Mouse (Mus musculus) MEL (cell line): ENCODE results near the gene Tpt1. TPM values are rescaled to one million over a fixed set of nuclear protein-coding genes. Genes with fewer than 3 reads are reported as not detected.

ENCODE experiments used
- DNase-seq: peaks from one replicate; pipeline ENCODE4 v3.0.0; 2011; ENCODE audit warnings: low read depth, low spot score
- H3K27ac ChIP-seq: 2 replicates; pipeline ENCODE4 v1.5.1; 2012; ENCODE audit warnings: low read depth, mild to moderate bottlenecking, control low read depth, low read length, moderate library complexity; ENCODE audit not compliant: control insufficient read depth
- H3K27me3 ChIP-seq, 2 experiments: fragments of 150-350 bp in 1 of 2; sonication (generic) in 1 of 2; 2 replicates each; pipeline ENCODE4 v1.6.1; 2012; ENCODE audit warnings: low read length in 2 of 2, mild to moderate bottlenecking in 2 of 2, improper control_type of control experiment in 1 of 2, moderate library complexity in 1 of 2; ENCODE audit not compliant: insufficient read depth in 2 of 2, control insufficient read depth in 1 of 2
- H3K36me3 ChIP-seq, 2 experiments: 2 replicates each; pipeline ENCODE4 v1.6.1; 2012 to 2014; ENCODE audit warnings: low read length in 2 of 2, improper control_type of control experiment in 1 of 2, inconsistent platforms in 1 of 2, mild to moderate bottlenecking in 1 of 2; ENCODE audit not compliant: insufficient read depth in 2 of 2, control insufficient read depth in 1 of 2
- H3K4me1 ChIP-seq, 2 experiments: fragments of 150-350 bp in 1 of 2; sonication (generic) in 1 of 2; 2 replicates each; pipeline ENCODE4 v1.6.1; 2012; ENCODE audit warnings: low read length in 2 of 2, improper control_type of control experiment in 1 of 2, mild to moderate bottlenecking in 1 of 2; ENCODE audit not compliant: insufficient read depth in 2 of 2, control insufficient read depth in 1 of 2
- H3K4me3 ChIP-seq, 2 experiments: fragments of 150-350 bp in 1 of 2; sonication (generic) in 1 of 2; 2 replicates each; pipeline ENCODE4 v1.5.1; 2012; ENCODE audit warnings: low read depth in 2 of 2, low read length in 2 of 2, mild to moderate bottlenecking in 2 of 2, moderate library complexity in 2 of 2, control low read depth in 1 of 2, improper control_type of control experiment in 1 of 2; ENCODE audit not compliant: control insufficient read depth in 1 of 2, insufficient read depth in 1 of 2
- H3K79me2 ChIP-seq: 2 replicates; pipeline ENCODE4 v1.6.1; 2012; ENCODE audit warnings: mild to moderate bottlenecking, low read length, moderate library complexity; ENCODE audit not compliant: control insufficient read depth, poor library complexity, insufficient read depth
- H3K9ac ChIP-seq: 2 replicates; pipeline ENCODE4 v1.6.1; 2012; ENCODE audit warnings: low read depth, mild to moderate bottlenecking, control low read depth, low read length, moderate library complexity; ENCODE audit not compliant: control insufficient read depth, poor library complexity, severe bottlenecking
- H3K9me3 ChIP-seq: fragments of 150-350 bp; sonication (generic); replicated peaks from 2 replicates; pipeline ENCODE4 v1.6.1; 2012; ENCODE audit warnings: mild to moderate bottlenecking, low read length, improper control_type of control experiment, moderate library complexity; ENCODE audit not compliant: insufficient read depth
- BHLHE40 ChIP-seq: IDR thresholded peaks from 2 replicates; pipeline ENCODE4 v1.6.1; 2012; ENCODE audit warnings: low read depth, mild to moderate bottlenecking, inconsistent platforms, low read length, improper control_type of control experiment, borderline replicate concordance
- CHD1 ChIP-seq: IDR thresholded peaks from 2 replicates; pipeline ENCODE4 v1.6.1; 2012; ENCODE audit warnings: low read depth, mild to moderate bottlenecking, inconsistent platforms, low read length, improper control_type of control experiment
- CHD2 ChIP-seq: IDR thresholded peaks from 2 replicates; pipeline ENCODE4 v1.6.1; 2011; ENCODE audit warnings: low read length, improper control_type of control experiment
- CTCF ChIP-seq, 3 experiments: IDR thresholded peaks in 2 of 3; conservative IDR thresholded peaks in 1 of 3; 2 replicates each; pipeline ENCODE4 v1.5.1; 2011 to 2012; ENCODE audit warnings: low read length in 3 of 3, low read depth in 2 of 3, mild to moderate bottlenecking in 2 of 3, improper control_type of control experiment in 1 of 3, inconsistent platforms in 1 of 3, mixed read lengths in 1 of 3, moderate library complexity in 1 of 3; ENCODE audit not compliant: control insufficient read depth in 1 of 3, insufficient read depth in 1 of 3, poor library complexity in 1 of 3, severe bottlenecking in 1 of 3
- E2F4 ChIP-seq: IDR thresholded peaks from 2 replicates; pipeline ENCODE4 v1.6.1; 2011; ENCODE audit warnings: low read depth, low read length, improper control_type of control experiment, borderline replicate concordance
- ELF1 ChIP-seq: IDR thresholded peaks from 2 replicates; pipeline ENCODE4 v1.6.1; 2014; ENCODE audit warnings: low read depth, mild to moderate bottlenecking, inconsistent platforms, low read length, improper control_type of control experiment, moderate library complexity
- EP300 ChIP-seq, 2 experiments: IDR thresholded peaks; 2 replicates each; pipeline ENCODE4 v1.6.1; 2011; ENCODE audit warnings: improper control_type of control experiment in 2 of 2, low read length in 2 of 2, low read depth in 1 of 2, mild to moderate bottlenecking in 1 of 2
- GABPA ChIP-seq: IDR thresholded peaks from 2 replicates; pipeline ENCODE4 v1.6.1; 2012; ENCODE audit warnings: low read depth, mild to moderate bottlenecking, inconsistent platforms, low read length, improper control_type of control experiment, moderate library complexity
- GATA1 ChIP-seq: IDR thresholded peaks from 2 replicates; pipeline ENCODE4 v1.6.1; 2011; ENCODE audit warnings: low read depth, low read length, improper control_type of control experiment
- HCFC1 ChIP-seq: IDR thresholded peaks from 2 replicates; pipeline ENCODE4 v1.6.1; 2012; ENCODE audit warnings: low read depth, mild to moderate bottlenecking, inconsistent platforms, low read length, improper control_type of control experiment, moderate library complexity
- JUND ChIP-seq: IDR thresholded peaks from 2 replicates; pipeline ENCODE4 v1.6.1; 2011; ENCODE audit warnings: low read depth, mild to moderate bottlenecking, improper control_type of control experiment, low read length
- MAFK ChIP-seq: IDR thresholded peaks from 2 replicates; pipeline ENCODE4 v1.6.1; 2011; ENCODE audit warnings: low read depth, mild to moderate bottlenecking, low read length, improper control_type of control experiment, borderline replicate concordance
- MAX ChIP-seq: IDR thresholded peaks from 2 replicates; pipeline ENCODE4 v1.6.1; 2011; ENCODE audit warnings: low read length, improper control_type of control experiment
- MAZ ChIP-seq: IDR thresholded peaks from 2 replicates; pipeline ENCODE4 v1.6.1; 2012; ENCODE audit warnings: low read depth, mild to moderate bottlenecking, inconsistent platforms, low read length, improper control_type of control experiment
- MEF2A ChIP-seq: IDR thresholded peaks from 2 replicates; pipeline ENCODE4 v1.6.1; 2014; ENCODE audit warnings: low read depth, mild to moderate bottlenecking, inconsistent platforms, low read length, improper control_type of control experiment; ENCODE audit not compliant: poor library complexity, insufficient replicate concordance, severe bottlenecking; ENCODE audit errors: extremely low read depth
- MXI1 ChIP-seq: IDR thresholded peaks from 2 replicates; pipeline ENCODE4 v1.6.1; 2011; ENCODE audit warnings: mild to moderate bottlenecking, low read depth, low read length, improper control_type of control experiment
- MYB ChIP-seq: IDR thresholded peaks from 2 replicates; pipeline ENCODE4 v1.6.1; 2011; ENCODE audit warnings: mild to moderate bottlenecking, low read depth, low read length, improper control_type of control experiment
- MYC ChIP-seq: IDR thresholded peaks from 2 replicates; pipeline ENCODE4 v1.6.1; 2011; ENCODE audit warnings: low read depth, mild to moderate bottlenecking, low read length, improper control_type of control experiment, moderate library complexity
- NELFE ChIP-seq: IDR thresholded peaks from 2 replicates; pipeline ENCODE4 v1.6.1; 2011; ENCODE audit warnings: low read depth, low read length, improper control_type of control experiment
- NRF1 ChIP-seq: IDR thresholded peaks from 2 replicates; pipeline ENCODE4 v1.6.1; 2014; ENCODE audit warnings: low read depth, mild to moderate bottlenecking, inconsistent platforms, low read length, improper control_type of control experiment, moderate library complexity; ENCODE audit not compliant: poor library complexity, insufficient read depth, severe bottlenecking
- POLR2A ChIP-seq, 2 experiments: IDR thresholded peaks; 2 replicates each; pipeline ENCODE4 v1.6.1; 2011 to 2012; ENCODE audit warnings: low read length in 2 of 2, mild to moderate bottlenecking in 2 of 2, control low read depth in 1 of 2, improper control_type of control experiment in 1 of 2, low read depth in 1 of 2, moderate library complexity in 1 of 2; ENCODE audit not compliant: control insufficient read depth in 1 of 2, insufficient read depth in 1 of 2, poor library complexity in 1 of 2
- POLR2AphosphoS2 ChIP-seq: IDR thresholded peaks from 2 replicates; pipeline ENCODE4 v1.6.1; 2011; ENCODE audit warnings: low read length, improper control_type of control experiment
- POLR2AphosphoS5 ChIP-seq: IDR thresholded peaks from 2 replicates; pipeline ENCODE4 v1.6.1; 2012; ENCODE audit warnings: low read depth, borderline replicate concordance, mild to moderate bottlenecking, inconsistent platforms, low read length, moderate library complexity, mixed read lengths
- RAD21 ChIP-seq: IDR thresholded peaks from 2 replicates; pipeline ENCODE4 v1.6.1; 2011; ENCODE audit warnings: mild to moderate bottlenecking, low read depth, low read length, improper control_type of control experiment
- RCOR1 ChIP-seq: IDR thresholded peaks from 2 replicates; pipeline ENCODE4 v1.6.1; 2012; ENCODE audit warnings: low read depth, mild to moderate bottlenecking, inconsistent platforms, low read length, improper control_type of control experiment
- SIN3A ChIP-seq: IDR thresholded peaks from 2 replicates; pipeline ENCODE4 v1.6.1; 2012; ENCODE audit warnings: low read length, improper control_type of control experiment, inconsistent platforms
- SMC3 ChIP-seq: IDR thresholded peaks from 2 replicates; pipeline ENCODE4 v1.6.1; 2011; ENCODE audit warnings: low read depth, low read length, improper control_type of control experiment
- TAL1 ChIP-seq: IDR thresholded peaks from 2 replicates; pipeline ENCODE4 v1.6.1; 2012; ENCODE audit warnings: mild to moderate bottlenecking, inconsistent platforms, low read length, moderate library complexity, mixed read lengths
- TBP ChIP-seq: IDR thresholded peaks from 2 replicates; pipeline ENCODE4 v1.8.0; 2011; ENCODE audit warnings: low read depth, low read length, improper control_type of control experiment
- TCF12 ChIP-seq: IDR thresholded peaks from 2 replicates; pipeline ENCODE4 v1.6.1; 2014; ENCODE audit warnings: low read depth, mild to moderate bottlenecking, inconsistent platforms, low read length, improper control_type of control experiment, moderate library complexity
- USF1 ChIP-seq: IDR thresholded peaks from 2 replicates; pipeline ENCODE4 v1.6.1; 2014; ENCODE audit warnings: low read depth, mild to moderate bottlenecking, inconsistent platforms, low read length, improper control_type of control experiment, moderate library complexity
- USF2 ChIP-seq, 2 experiments: IDR thresholded peaks; 2 replicates each; pipeline ENCODE4 v1.6.1; 2011 to 2012; ENCODE audit warnings: improper control_type of control experiment in 2 of 2, low read length in 2 of 2, borderline replicate concordance in 1 of 2, inconsistent platforms in 1 of 2, low read depth in 1 of 2, mild to moderate bottlenecking in 1 of 2; ENCODE audit not compliant: insufficient read depth in 1 of 2
- ZC3H11A ChIP-seq: IDR thresholded peaks from 2 replicates; pipeline ENCODE4 v1.6.1; 2012; ENCODE audit warnings: low read depth, mild to moderate bottlenecking, inconsistent platforms, low read length, improper control_type of control experiment
- ZKSCAN1 ChIP-seq: IDR thresholded peaks from 2 replicates; pipeline ENCODE4 v1.6.1; 2012; ENCODE audit warnings: low read depth, mild to moderate bottlenecking, inconsistent platforms, low read length, improper control_type of control experiment, moderate library complexity
- ZMIZ1 ChIP-seq: IDR thresholded peaks from 2 replicates; pipeline ENCODE4 v1.6.1; 2012; ENCODE audit warnings: low read depth, mild to moderate bottlenecking, inconsistent platforms, low read length, improper control_type of control experiment, moderate library complexity
- polyA plus RNA-seq, 2 experiments: library from polyadenylated mRNA; stranded (reverse) in 1 of 2; unstranded in 1 of 2; fragments of >175 nt in 1 of 2; fragments of >200 nt in 1 of 2; gene quantifications; 2 replicates each; pipeline versions ENCODE4 v1.2.1 to v1.2.4; 2012; ENCODE audit warnings: low replicate concordance in 2 of 2, low read depth in 1 of 2; ENCODE audit not compliant: insufficient read length in 2 of 2, insufficient read depth in 1 of 2, missing spikeins in 1 of 2
- total RNA-seq: library from RNA; depleted of rRNA; stranded (reverse); fragments of 300-350 nt; gene quantifications from 2 replicates; pipeline ENCODE4 v1.2.3, GENCODE M21; 2012; rRNA removed

Tpt1 gene
- total RNA-seq (652 and 695 TPM in 2 replicates), polyA plus RNA-seq (1,000 to 10,000 TPM in 1 of 2 experiments, 100 to 1,000 TPM in 1; 817 to 1,342 TPM)

GRCm38 (mm10) chr14:75844867-75845697, at the start of gene Tpt1:
Gene Tpt1 (plus strand): TSS chr14:75845093.
- Histone ChIP-seq H3K79me2 (peaks cover 20% of the 10 kb centered on the region), H3K27me3 (no peaks in the 10 kb centered on the region), H3K9ac (peak within 1 kb of the TSS; percentile 99), H3K4me1 (peaks cover 2 to 8% of the 10 kb centered on the region in 2 experiments; a peak in 1 of 4 replicates), H3K36me3 (peaks cover 12 to 16% of the 10 kb centered on the region in 2 experiments), H3K27ac (peak within 1 kb of the TSS; percentile 92), H3K9me3 (no peaks in the 10 kb centered on the region), H3K4me3 (peak within 1 kb of the TSS; percentile 87 to 92)
- peak; percentile 97 for DNase-seq
- TF ChIP-seq POLR2A (IDR thresholded peaks at IDR 0.05; ENCODE audit: control insufficient read depth in 1 of 2, insufficient read depth in 1 of 2, low read depth in 1 of 2, low read length in 2 of 2, poor library complexity in 1 of 2) (peak; percentile 70 to 88; a peak in 3 of 4 replicates), E2F4 (no peak), GABPA (no peak), MYC (no peak; the same call in 1 of the 2 replicates), CHD1 (no peak), POLR2AphosphoS5 (no peak), ZKSCAN1 (no peak), TAL1 (no peak), USF2 (IDR thresholded peaks at IDR 0.05; ENCODE audit: borderline replicate concordance in 1 of 2, insufficient read depth in 1 of 2, low read depth in 1 of 2, low read length in 2 of 2) (no peak), USF1 (peak; percentile 41; the same call in 1 of the 2 replicates), CHD2 (no peak), MYB (no peak), MAX (peak; percentile 80), MXI1 (no peak; the same call in none of the 2 replicates), SMC3 (no peak), CTCF (IDR thresholded peaks at IDR 0.05 in 2 of 3, conservative IDR thresholded peaks at IDR 0.05 in 1 of 3; ENCODE audit: control insufficient read depth in 1 of 3, insufficient read depth in 1 of 3, low read depth in 2 of 3, low read length in 3 of 3, poor library complexity in 1 of 3, severe bottlenecking in 1 of 3) (no peak), POLR2AphosphoS2 (peak; percentile 82), JUND (no peak), RAD21 (no peak), MAFK (no peak), ZMIZ1 (peak; percentile 92), RCOR1 (0 out of 2 replicates have a peak, but pooled peaks have one; percentile 4), SIN3A (peak; percentile 55; the same call in 1 of the 2 replicates), NELFE (peak; percentile 90), EP300 (IDR thresholded peaks at IDR 0.05; ENCODE audit: low read depth in 1 of 2, low read length in 2 of 2) (no peak; a peak in 2 of 4 replicates), BHLHE40 (0 out of 2 replicates have a peak, but pooled peaks have one; percentile 9), NRF1 (peak; percentile 57; the same call in 1 of the 2 replicates), TBP (peak; percentile 87), MEF2A (0 out of 2 replicates have a peak, but pooled peaks have one; percentile 14), ELF1 (peak; percentile 62), HCFC1 (peak; percentile 84), ZC3H11A (no peak), GATA1 (no peak), MAZ (peak; percentile 88), TCF12 (peak; percentile 48)
